In the genomic region with DNA sequence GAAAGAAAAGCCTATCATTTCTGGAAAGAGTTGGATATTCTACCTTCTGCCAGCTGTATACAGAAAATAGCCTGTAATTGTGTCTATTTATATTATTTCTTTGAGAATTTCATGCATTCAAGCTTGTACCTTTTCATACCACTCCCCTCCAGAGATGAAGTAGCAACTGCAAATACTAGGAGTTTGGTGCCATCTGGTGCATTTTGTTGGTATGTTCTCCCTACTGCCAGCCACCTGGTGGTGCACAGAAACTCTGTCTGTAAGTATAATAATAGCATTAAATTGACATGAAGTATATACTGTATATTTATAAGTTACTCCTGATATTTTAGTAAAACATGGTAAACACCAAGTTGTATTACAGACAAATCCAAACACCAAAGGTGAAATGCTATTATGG, we compare ENCODE assay signal across 9 mouse cellular contexts. TPM values are rescaled to one million over a fixed set of nuclear protein-coding genes. Genes with fewer than 3 reads are reported as not detected.
A peak's percentile ranks its signal among the peaks of the same experiment; 100 is the strongest.
DNase-seq lines count a peak whose midpoint lies in the region; ATAC-seq and TF ChIP-seq lines count a peak whose summit lies in the region.
"Had no signal": no experiment of that assay in that cellular context is flagged by ENCODE, and none has a peak within 500 bp of the region (broad histone marks: within the 10 kb centered on the region; RNA-seq: fewer than 3 reads in every experiment).

No protein-coding gene starts in this region.

- no peaks in the 10 kb centered on the region for H3K4me1 ChIP-seq in intestine, postnatal 0 days (replicated peaks; ENCODE audit: control insufficient read depth, insufficient read depth, low read length)
- H3K4me1 ChIP-seq in intestine, embryonic 16.5 days (ENCODE audit: control insufficient read depth, insufficient read depth, low read length): no peaks in the 10 kb centered on the region
- H3K4me1 ChIP-seq: embryonic facial prominence, embryonic 12.5 days; liver, embryonic 13.5 days had no signal

- no peak overlapping the region for H3K4me3 ChIP-seq in intestine, postnatal 0 days (ENCODE audit: low read depth, low read length)
- no peak overlapping the region for H3K4me3 ChIP-seq in intestine, embryonic 16.5 days (ENCODE audit: low read length)
- H3K4me3 ChIP-seq: embryonic facial prominence, embryonic 12.5 days; liver, embryonic 13.5 days had no signal

- no peak for ATAC-seq in intestine, postnatal 0 days
- ATAC-seq in intestine, embryonic 16.5 days: no peak

- H3K27ac ChIP-seq in intestine, postnatal 0 days (ENCODE audit: low read depth, low read length): no peak overlapping the region
- H3K27ac ChIP-seq in intestine, embryonic 16.5 days (ENCODE audit: low read length): no peak overlapping the region
- H3K27ac ChIP-seq: embryonic facial prominence, embryonic 12.5 days; liver, embryonic 13.5 days had no signal

- no peak overlapping the region for H3K9ac ChIP-seq in intestine, postnatal 0 days (ENCODE audit: low read depth, low read length)
- H3K9ac ChIP-seq in intestine, embryonic 16.5 days (ENCODE audit: low read depth, low read length): no peak overlapping the region
- H3K9ac ChIP-seq: embryonic facial prominence, embryonic 12.5 days; liver, embryonic 13.5 days had no signal

- no peaks in the 10 kb centered on the region for H3K36me3 ChIP-seq in intestine, postnatal 0 days (ENCODE audit: control insufficient read depth, insufficient read depth)
- H3K36me3 ChIP-seq in intestine, embryonic 16.5 days (ENCODE audit: control insufficient read depth, insufficient read depth, low read length): no peaks in the 10 kb centered on the region
- H3K36me3 ChIP-seq: embryonic facial prominence, embryonic 12.5 days; liver, embryonic 13.5 days had no signal

- peak; percentile 39 for DNase-seq in 3T3-L1 (ENCODE audit: low read depth, low spot score)
- DNase-seq in ES-CJ7 (ENCODE audit: low read depth, low spot score): peak; percentile 35
- DNase-seq in embryo, embryonic 10.5 days (ENCODE audit: low spot score): peak; percentile 44
- DNase-seq in lung, postnatal 36 days: peak; percentile 60
- no peak for DNase-seq in gastrocnemius, postnatal 10 days
- DNase-seq: liver, embryonic 13.5 days had no signal

- no peaks in the 10 kb centered on the region for H3K27me3 ChIP-seq in intestine, postnatal 0 days (replicated peaks; ENCODE audit: control insufficient read depth, insufficient read depth, low read length)
- H3K27me3 ChIP-seq in intestine, embryonic 16.5 days (replicated peaks; ENCODE audit: control insufficient read depth, insufficient read depth, low read length): no peaks in the 10 kb centered on the region
- H3K27me3 ChIP-seq: embryonic facial prominence, embryonic 12.5 days; liver, embryonic 13.5 days had no signal

- no peaks in the 10 kb centered on the region for H3K9me3 ChIP-seq in intestine, postnatal 0 days (ENCODE audit: control insufficient read depth)
- H3K9me3 ChIP-seq in intestine, embryonic 16.5 days (ENCODE audit: control insufficient read depth, low read length): no peaks in the 10 kb centered on the region
- H3K9me3 ChIP-seq: embryonic facial prominence, embryonic 12.5 days; liver, embryonic 13.5 days had no signal

- peak; percentile 82 for TF ChIP-seq CTCF in intestine, postnatal 0 days (IDR thresholded peaks at IDR 0.05; ENCODE audit: low read depth)

- H3K4me2 ChIP-seq in intestine, postnatal 0 days (replicated peaks; ENCODE audit: low read depth): no peak overlapping the region
- no peak overlapping the region for H3K4me2 ChIP-seq in intestine, embryonic 16.5 days (ENCODE audit: low read depth, low read length)
- H3K4me2 ChIP-seq: embryonic facial prominence, embryonic 12.5 days; liver, embryonic 13.5 days had no signal

RNA-seq across cellular contexts. Expression of gene Rnf17, which starts 4.4 kb away (rescaled TPM):
- 0.46 and 0.59 TPM in 2 replicates for polyA plus RNA-seq in intestine, postnatal 0 days (2015; fragmentation: Nextera tagmentation; extraction: Ambion mirVana)
- 0.79 and 0.98 TPM in 2 replicates for polyA plus RNA-seq in intestine, embryonic 16.5 days (2015; fragmentation: Nextera tagmentation; extraction: Ambion mirVana)
- total RNA-seq in gastrocnemius, postnatal 10 days (2021): not detected

RNA-seq across cellular contexts. Expression of gene Atp12a, which starts 33.1 kb away (rescaled TPM):
- 0.09 and 0.37 TPM in 2 replicates for polyA plus RNA-seq in intestine, postnatal 0 days (2015; fragmentation: Nextera tagmentation; extraction: Ambion mirVana)
- 0.44 and 1.5 TPM in 2 replicates for polyA plus RNA-seq in intestine, embryonic 16.5 days (2015; fragmentation: Nextera tagmentation; extraction: Ambion mirVana)
- not detected for total RNA-seq in gastrocnemius, postnatal 10 days (2021)
- polyA plus RNA-seq: liver, embryonic 13.5 days had no signal
